Mouse (Mus musculus) cerebellum, adult 11-12 months (tissue): ENCODE data around the gene Stxbp4.
A peak's percentile ranks its signal among the peaks of the same experiment; 100 is the strongest.

Experiments used
- DNase-seq: peaks from one replicate; pipeline ENCODE4 v3.0.0; 2022

The Stxbp4 gene

GRCm38 (mm10) chr11:90553963-90554362, 83.9 kb downstream of the Stxbp4 start:
- no peak for DNase-seq

- no peak for DNase-seq
Observed at GRCm38 (mm10) chr11:90552303-90553201, 85.3 kb downstream of the Stxbp4 start.

GRCm38 (mm10) chr11:90548560-90548959, 89.3 kb downstream of the Stxbp4 start:
- DNase-seq, result no peak

- DNase-seq, result no peak
Observed at GRCm38 (mm10) chr11:90538636-90539263, 99.1 kb downstream of the Stxbp4 start.

- no peak for DNase-seq
Observed at GRCm38 (mm10) chr11:90525311-90525710, 112.6 kb downstream of the Stxbp4 start.

- DNase-seq, result no peak
Observed at GRCm38 (mm10) chr11:90521040-90521439, 116.8 kb downstream of the Stxbp4 start.

GRCm38 (mm10) chr11:90517750-90518149, 120.1 kb downstream of the Stxbp4 start:
- DNase-seq, result no peak

- DNase-seq, result no peak
Observed at GRCm38 (mm10) chr11:90512538-90513219, 125.2 kb downstream of the Stxbp4 start.

GRCm38 (mm10) chr11:90501846-90502245, 136.0 kb downstream of the Stxbp4 start:
- DNase-seq, result no peak

GRCm38 (mm10) chr11:90499918-90500317, 138.0 kb downstream of the Stxbp4 start:
- DNase-seq, result no peak

- DNase-seq, result no peak
Observed at GRCm38 (mm10) chr11:90498461-90498860, 139.4 kb downstream of the Stxbp4 start.

- DNase-seq, result no peak
Observed at GRCm38 (mm10) chr11:90494981-90495380, 142.9 kb downstream of the Stxbp4 start.

- no peak for DNase-seq
Observed at GRCm38 (mm10) chr11:90492511-90492910, 145.4 kb downstream of the Stxbp4 start.

- no peak for DNase-seq
Observed at GRCm38 (mm10) chr11:90489166-90489565, 148.7 kb downstream of the Stxbp4 start.

GRCm38 (mm10) chr11:90487686-90488085, 150.2 kb downstream of the Stxbp4 start:
- DNase-seq, result no peak

- DNase-seq, result no peak
Observed at GRCm38 (mm10) chr11:90484750-90485637, 152.9 kb downstream of the Stxbp4 start.

GRCm38 (mm10) chr11:90483766-90484165, 154.1 kb downstream of the Stxbp4 start:
- no peak for DNase-seq

- no peak for DNase-seq
Observed at GRCm38 (mm10) chr11:90481828-90482227, 156.1 kb downstream of the Stxbp4 start.

- DNase-seq, result peak; percentile 39
Observed at GRCm38 (mm10) chr11:90470271-90470670, 167.6 kb downstream of the Stxbp4 start.

GRCm38 (mm10) chr11:90464046-90464595, 173.8 kb downstream of the Stxbp4 start:
- no peak for DNase-seq

GRCm38 (mm10) chr11:90460458-90460857, 177.4 kb downstream of the Stxbp4 start:
- no peak for DNase-seq

GRCm38 (mm10) chr11:90452134-90452533, 185.8 kb downstream of the Stxbp4 start:
- DNase-seq, result no peak
